Mouse (Mus musculus) heart, adult 2 months (tissue): ENCODE data around the gene Plxna4. TPM values are rescaled to one million over a fixed set of nuclear protein-coding genes. Genes with fewer than 3 reads are reported as not detected.
A peak's percentile ranks its signal among the peaks of the same experiment; 100 is the strongest.

Experiments used
- DNase-seq, 2 experiments: peaks; one replicate each; pipeline ENCODE4 v3.0.0; 2021
- H3K27ac ChIP-seq: fragments of 200-600 bp; 2 replicates; pipeline ENCODE4 v1.8.1; 2022
- H3K27me3 ChIP-seq: fragments of 200-500 bp; 2 replicates; pipeline ENCODE4 v1.6.1; 2012; ENCODE audit warnings: mild to moderate bottlenecking, low read length, inconsistent platforms, mixed read lengths; ENCODE audit not compliant: control insufficient read depth, insufficient read depth
- H3K36me3 ChIP-seq: fragments of 200-500 bp; 2 replicates; pipeline ENCODE4 v1.6.1; 2012; ENCODE audit warnings: low read length, inconsistent platforms; ENCODE audit not compliant: control insufficient read depth, insufficient read depth
- H3K4me1 ChIP-seq: fragments of 200-500 bp; 2 replicates; pipeline ENCODE4 v1.6.1; 2011; ENCODE audit warnings: low read length; ENCODE audit not compliant: control insufficient read depth, insufficient read depth
- H3K4me3 ChIP-seq: fragments of 200-600 bp; 2 replicates; pipeline ENCODE4 v1.8.1; 2022
- H3K79me2 ChIP-seq: fragments of 200-500 bp; replicated peaks from 2 replicates; pipeline ENCODE4 v1.6.1; 2012; ENCODE audit warnings: mild to moderate bottlenecking, inconsistent platforms, low read length, moderate library complexity, mixed read lengths; ENCODE audit not compliant: control insufficient read depth, insufficient read depth
- H3K9ac ChIP-seq: fragments of 200-500 bp; 2 replicates; pipeline ENCODE4 v1.6.1; 2012; ENCODE audit warnings: low read depth, mild to moderate bottlenecking, control low read depth, inconsistent platforms, low read length, mixed read lengths
- CTCF ChIP-seq: fragments of 200-600 bp; IDR thresholded peaks from 2 replicates; pipeline ENCODE4 v1.8.1; 2022; ENCODE audit warnings: antibody characterized with exemption, mild to moderate bottlenecking, moderate library complexity
- EP300 ChIP-seq: fragments of 200-500 bp; IDR thresholded peaks from 2 replicates; pipeline ENCODE4 v1.6.1; 2011; ENCODE audit warnings: low read depth, low read length, control low read depth; ENCODE audit not compliant: insufficient read depth
- POLR2A ChIP-seq: fragments of 200-500 bp; IDR thresholded peaks from 2 replicates; pipeline ENCODE4 v1.6.1; 2011; ENCODE audit warnings: mild to moderate bottlenecking, low read depth, low read length, control low read depth; ENCODE audit not compliant: insufficient read depth
- WGBS: fragments of 180-500 bp; shearing (Covaris S2); methylation state at CpG from one replicate; pipeline ENCODE4 v1.1.7; 2018; 5-methylcytosine and 5-hydroxymethylcytosine counted together
- intact Hi-C: fragments of 180-260 bp; cut with DNase I; formaldehyde crosslinking; loops from one replicate; pipeline ENCODE4 v1.15.1; 2025
- polyA plus RNA-seq: library from polyadenylated mRNA; depleted of rRNA; stranded (reverse); fragments of >200 nt; gene quantifications from 2 replicates; pipeline ENCODE4 v1.2.3, GENCODE M21; 2012
- total RNA-seq, 2 experiments: library from RNA; stranded (reverse); gene quantifications; 2 replicates each; pipeline ENCODE4 v1.2.3; 2021

The Plxna4 gene
- total and polyA plus RNA-seq, 3 experiments: 3.7 to 14.1 (median 11.7) TPM

DNA sequence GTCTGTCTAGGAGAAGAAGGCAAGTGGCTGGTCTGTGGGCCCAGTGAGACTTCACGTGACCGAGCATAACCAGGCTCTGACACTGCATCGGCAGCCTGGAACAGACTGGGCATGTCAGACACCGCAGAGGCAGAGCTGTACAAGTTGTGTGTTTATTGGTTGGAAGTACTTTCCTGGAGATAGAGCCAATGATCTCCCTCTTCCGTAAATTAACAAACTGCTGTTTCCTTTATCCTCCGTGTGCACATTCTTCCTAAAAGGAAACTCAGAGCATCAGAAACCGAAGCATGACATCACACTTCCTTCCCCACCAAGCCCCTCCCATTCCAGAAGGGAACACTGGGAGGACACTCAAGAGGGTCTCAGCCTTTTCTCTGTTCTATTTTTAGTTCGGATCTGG, 127.6 kb downstream of the Plxna4 start:
- H3K36me3 ChIP-seq: peaks cover 4% of the 10 kb centered on the region
- WGBS: 30% methylated on average over 8 of the region's 8 CpGs
- no peaks in the 10 kb centered on the region for H3K79me2 ChIP-seq
- no peak overlapping the region for H3K9ac ChIP-seq
- H3K4me1 ChIP-seq: peaks cover 14% of the 10 kb centered on the region
- intact Hi-C loops: loop anchor here (1.0 kb wide), 2 partner anchors 51 to 63 kb away; no protein-coding TSS in a partner anchor
- H3K27me3 ChIP-seq: no peaks in the 10 kb centered on the region
- H3K27ac ChIP-seq: peak overlapping the region; percentile 60
- H3K4me3 ChIP-seq: peak overlapping the region; percentile 27
- DNase-seq: peak; percentile 56 to 58
- TF ChIP-seq CTCF (no peak), EP300 (peak; percentile 65), POLR2A (peak; percentile 48)

DNA sequence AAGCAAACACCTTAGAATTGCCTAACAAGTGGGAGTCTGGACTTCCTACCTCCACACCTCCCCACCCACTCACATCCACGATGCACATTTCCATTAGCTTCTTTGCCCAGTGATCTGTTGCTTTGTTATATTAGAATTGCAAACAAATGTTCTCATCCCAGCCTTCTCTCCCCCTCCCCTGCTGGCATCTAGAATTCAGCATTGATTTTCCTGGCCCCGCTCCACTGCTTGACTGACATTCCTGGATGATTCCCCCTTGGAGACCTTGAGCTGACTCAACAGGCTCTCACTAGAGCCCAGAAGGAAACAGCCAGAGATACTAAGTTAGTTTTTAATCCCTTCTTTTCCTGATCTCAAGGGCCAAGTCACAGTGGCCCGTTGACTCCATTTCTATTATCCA, 131.4 kb downstream of the Plxna4 start:
- Histone ChIP-seq H3K4me3 (no peak overlapping the region), H3K36me3 (no peaks in the 10 kb centered on the region), H3K9ac (no peak overlapping the region), H3K4me1 (peaks cover 8% of the 10 kb centered on the region), H3K79me2 (no peaks in the 10 kb centered on the region), H3K27ac (no peak overlapping the region), H3K27me3 (no peaks in the 10 kb centered on the region)
- intact Hi-C loops: no loop called here
- TF ChIP-seq CTCF: no peak
- TF ChIP-seq EP300: no peak
- TF ChIP-seq POLR2A: no peak
- DNase-seq: no peak
- WGBS: 66% methylated on average over 3 of the region's 3 CpGs

DNA sequence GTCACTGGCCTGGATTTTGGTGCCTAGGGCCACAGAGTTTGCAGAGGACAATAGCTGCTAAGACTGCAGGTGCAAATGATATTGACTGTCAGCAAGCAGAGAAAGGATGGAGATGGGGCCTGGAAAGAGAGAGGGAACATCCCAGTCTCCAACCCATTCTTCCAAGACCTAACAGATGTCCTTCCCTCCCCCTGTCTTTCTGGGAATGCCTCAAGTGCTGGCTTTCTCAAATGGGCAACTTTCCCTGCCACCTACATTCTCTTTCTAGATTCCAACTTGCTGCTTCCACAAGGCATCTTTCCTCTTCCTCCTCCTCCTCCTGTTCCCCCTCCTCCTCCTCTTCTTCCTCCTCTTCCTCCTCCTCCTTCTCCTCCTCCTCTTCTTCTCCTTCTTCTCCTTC, 136.1 kb downstream of the Plxna4 start:
- DNase-seq: no peak
- intact Hi-C loops: no loop called here
- Histone ChIP-seq H3K4me1 (peaks cover 5% of the 10 kb centered on the region), H3K79me2 (no peaks in the 10 kb centered on the region), H3K4me3 (no peak overlapping the region), H3K27me3 (no peaks in the 10 kb centered on the region), H3K9ac (no peak overlapping the region), H3K36me3 (peaks cover 4% of the 10 kb centered on the region; the same call in 1 of the 2 replicates), H3K27ac (no peak overlapping the region)
- TF ChIP-seq CTCF (no peak), EP300 (no peak), POLR2A (no peak)

DNA sequence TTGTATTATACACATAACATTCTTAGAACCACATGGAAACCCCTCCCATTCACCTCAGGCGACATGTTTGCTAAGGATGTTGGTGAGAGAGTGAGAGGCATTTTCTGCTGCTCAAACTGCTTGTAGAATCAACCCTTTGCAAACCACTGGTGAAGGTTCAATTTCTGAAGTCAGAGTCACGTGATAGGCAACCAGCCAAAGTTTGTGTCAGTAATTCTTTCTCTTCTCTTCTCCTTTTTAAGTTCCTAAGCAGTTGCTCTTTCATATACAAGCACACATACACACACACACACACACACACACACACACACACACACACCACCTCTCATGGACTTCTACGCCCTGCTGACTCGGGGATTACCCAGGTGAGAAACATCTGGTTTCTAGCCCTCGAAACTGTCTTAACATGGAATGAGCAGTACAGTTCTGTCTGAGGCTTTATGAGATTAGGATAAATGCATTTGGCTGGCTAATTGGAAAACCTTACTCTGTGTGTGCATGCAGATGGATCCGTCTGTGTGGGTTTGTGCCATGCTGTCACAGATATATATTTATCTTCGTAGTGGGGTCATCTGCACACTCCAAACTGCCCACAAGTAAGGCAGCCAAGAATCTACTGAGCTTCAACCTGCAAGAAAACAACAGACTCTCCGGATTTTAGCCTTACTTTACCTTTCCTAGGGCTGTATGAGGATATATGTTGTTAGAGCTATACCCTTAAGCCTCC, 138.6 kb downstream of the Plxna4 start:
- DNase-seq: no peak
- no peaks in the 10 kb centered on the region for H3K27me3 ChIP-seq
- no peak overlapping the region for H3K27ac ChIP-seq
- H3K79me2 ChIP-seq: no peaks in the 10 kb centered on the region
- peaks cover 4% of the 10 kb centered on the region; the same call in 1 of the 2 replicates for H3K36me3 ChIP-seq
- no peak overlapping the region for H3K9ac ChIP-seq
- no peak for TF ChIP-seq EP300
- no peak for TF ChIP-seq POLR2A
- no peak for TF ChIP-seq CTCF
- intact Hi-C loops: no loop called here
- H3K4me3 ChIP-seq: no peak overlapping the region
- peaks cover 5% of the 10 kb centered on the region for H3K4me1 ChIP-seq
- 69% methylated on average over 8 of the region's 8 CpGs for WGBS

DNA sequence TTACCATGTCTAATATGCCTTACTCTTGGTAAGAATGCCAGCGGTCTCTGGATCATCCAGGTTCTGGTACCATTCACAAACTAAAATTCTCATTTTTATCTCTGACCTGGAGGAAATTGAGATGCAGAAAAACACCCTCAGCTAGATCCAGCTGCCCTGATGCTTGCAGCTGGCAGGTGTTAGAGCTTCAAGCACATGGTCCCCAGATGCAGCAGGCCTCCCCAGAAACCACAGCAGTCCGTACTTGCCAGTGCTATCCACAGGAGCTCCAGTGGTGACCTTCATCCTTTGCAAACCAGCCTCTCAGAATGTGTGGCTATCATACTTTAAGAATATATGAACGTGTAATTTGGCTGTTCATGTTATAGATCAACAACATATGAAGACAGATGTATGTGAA, 139.2 kb downstream of the Plxna4 start:
- TF ChIP-seq CTCF (no peak), EP300 (no peak), POLR2A (no peak)
- intact Hi-C loops: no loop called here
- peaks cover 5% of the 10 kb centered on the region for H3K4me1 ChIP-seq
- no peaks in the 10 kb centered on the region for H3K79me2 ChIP-seq
- H3K27me3 ChIP-seq: no peaks in the 10 kb centered on the region
- H3K4me3 ChIP-seq: no peak overlapping the region
- H3K36me3 ChIP-seq: peaks cover 4% of the 10 kb centered on the region; the same call in 1 of the 2 replicates
- DNase-seq: no peak
- H3K27ac ChIP-seq: no peak overlapping the region
- WGBS: 90% methylated on average over 3 of the region's 3 CpGs
- no peak overlapping the region for H3K9ac ChIP-seq

DNA sequence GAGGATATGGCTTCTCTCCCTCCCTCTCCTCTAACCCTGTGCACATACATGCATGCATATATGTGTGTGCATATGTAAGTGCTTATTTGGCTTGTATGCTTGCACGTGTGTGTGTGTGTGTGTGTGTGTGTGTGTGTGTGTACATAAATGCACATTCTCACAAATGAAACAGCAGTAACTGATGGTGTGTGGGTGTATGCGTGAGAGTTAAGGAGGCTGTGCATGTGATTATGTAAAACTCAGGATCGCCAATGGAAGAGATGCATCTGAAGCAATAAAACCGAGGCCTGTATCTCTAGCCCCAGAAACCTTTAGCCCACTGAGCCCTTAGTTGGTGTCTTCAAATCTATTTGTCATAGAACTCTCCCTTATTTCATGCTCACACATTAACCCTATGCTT, 141.7 kb downstream of the Plxna4 start:
- DNase-seq: no peak
- Histone ChIP-seq H3K27ac (no peak overlapping the region), H3K79me2 (no peaks in the 10 kb centered on the region), H3K27me3 (no peaks in the 10 kb centered on the region), H3K4me1 (peaks cover 3% of the 10 kb centered on the region), H3K9ac (no peak overlapping the region), H3K4me3 (no peak overlapping the region), H3K36me3 (peaks cover 4% of the 10 kb centered on the region; the same call in 1 of the 2 replicates)
- intact Hi-C loops: no loop called here
- 73% methylated on average over 4 of the region's 4 CpGs for WGBS
- TF ChIP-seq CTCF: no peak
- no peak for TF ChIP-seq POLR2A
- no peak for TF ChIP-seq EP300
